Mouse (Mus musculus) ES-E14 (cell line): ENCODE data around the gene Ctu1.

Experiments used
- CHD2 ChIP-seq: IDR thresholded peaks from 2 replicates; pipeline ENCODE4 v1.6.1; 2014; ENCODE audit warnings: mild to moderate bottlenecking, low read depth, low read length, inconsistent platforms
- HCFC1 ChIP-seq: IDR thresholded peaks from 2 replicates; pipeline ENCODE4 v1.6.1; 2012; ENCODE audit warnings: low read length, inconsistent platforms, borderline replicate concordance; ENCODE audit not compliant: insufficient read depth
- ZC3H11A ChIP-seq: IDR thresholded peaks from 2 replicates; pipeline ENCODE4 v1.6.1; 2012; ENCODE audit warnings: low read depth, mild to moderate bottlenecking, inconsistent platforms, low read length, borderline replicate concordance
- ZNF384 ChIP-seq: IDR thresholded peaks from 2 replicates; pipeline ENCODE4 v1.6.1; 2012; ENCODE audit warnings: low read depth, low read length, inconsistent platforms

DNA sequence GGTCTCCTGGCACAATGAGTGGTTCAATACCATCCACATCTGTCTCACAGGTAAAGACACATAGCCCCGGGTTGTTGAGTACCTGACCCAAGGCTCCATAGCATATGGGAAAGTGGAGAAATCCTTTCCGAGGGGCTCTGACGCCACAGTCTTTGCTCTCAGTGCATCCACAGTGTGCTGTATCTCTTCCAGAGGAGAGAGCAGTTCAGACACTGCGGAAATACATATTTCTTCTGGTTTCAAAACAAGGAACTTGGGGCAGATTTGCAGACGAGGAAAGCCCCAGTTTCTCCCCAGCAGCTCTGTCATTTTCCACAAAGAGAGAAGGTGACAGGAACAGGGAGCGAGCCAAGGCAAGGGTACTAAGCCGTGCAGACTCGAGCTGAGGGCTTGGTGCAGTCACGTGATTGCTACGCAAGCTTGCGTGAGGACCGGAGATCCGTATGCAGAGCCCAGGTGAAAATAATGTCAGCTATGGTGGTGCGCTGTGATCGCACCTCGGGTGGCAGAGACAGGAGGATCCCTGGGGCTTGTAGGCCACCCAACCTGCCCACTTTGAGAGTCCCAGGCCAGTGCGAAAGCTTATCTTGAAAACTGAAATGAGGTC, 28.7 kb upstream of the Ctu1 start:
- TF ChIP-seq ZNF384, result no peak
- no peak for TF ChIP-seq ZC3H11A
- TF ChIP-seq HCFC1, result no peak
- TF ChIP-seq CHD2, result no peak
